Mouse (Mus musculus): ENCODE measurements around the gene Ifngr2.

DNA sequence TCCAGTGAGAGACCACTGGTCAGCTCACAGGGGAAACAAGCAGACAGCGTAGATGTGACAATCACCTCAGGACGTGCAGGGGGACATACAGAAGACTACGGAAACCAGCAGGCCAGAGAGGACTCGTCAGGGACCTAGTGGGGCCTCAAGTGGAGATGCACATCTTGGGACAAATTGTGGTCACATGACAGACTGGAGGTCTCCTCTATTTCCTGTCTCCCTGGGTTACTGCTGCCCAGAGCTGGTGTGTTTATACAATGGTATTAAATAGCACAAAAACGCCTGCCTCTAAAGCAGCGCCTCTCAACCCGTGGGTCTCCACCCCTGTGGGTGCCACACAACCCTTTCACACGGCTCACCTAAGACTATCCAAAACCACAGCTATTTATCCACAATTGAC, 45.3 kb downstream of the Ifngr2 start:
- TF ChIP-seq CTCF (IDR thresholded peaks at IDR 0.05; ENCODE audit: low read depth, low read length) (no peak), POLR2A (IDR thresholded peaks at IDR 0.05; ENCODE audit: insufficient read depth, low read length) (no peak), EP300 (IDR thresholded peaks at IDR 0.05; ENCODE audit: insufficient read depth, low read depth, low read length) (no peak)
